Comparison of ENCODE assay signal across 18 mouse cellular contexts in genomic region chr9:63328958-63329685, GRCm38 (mm10). TPM values are rescaled to one million over a fixed set of nuclear protein-coding genes. Genes with fewer than 3 reads are reported as not detected.
DNase-seq lines count a peak whose midpoint lies in the region; ATAC-seq lines count a peak whose summit lies in the region.
"Had no signal": no experiment of that assay in that cellular context is flagged by ENCODE, and none has a peak within 500 bp of the region (broad histone marks: within the 10 kb centered on the region; RNA-seq: fewer than 3 reads in every experiment).

No protein-coding gene starts in this region.

- WGBS in forebrain, embryonic 12.5 days, result 52% methylated on average over 15 of the region's 15 CpGs
- 40% methylated on average over 15 of the region's 15 CpGs for WGBS in forebrain, embryonic 16.5 days
- 57% methylated on average over 15 of the region's 15 CpGs for WGBS in hindbrain, embryonic 10.5 days
- 64% methylated on average over 15 of the region's 15 CpGs for WGBS in hindbrain, embryonic 12.5 days

- H3K36me3 ChIP-seq in forebrain, embryonic 12.5 days (replicated peaks), result peaks cover 13% of the 10 kb centered on the region
- H3K36me3 ChIP-seq in forebrain, embryonic 16.5 days (ENCODE audit: control insufficient read depth, insufficient read depth), result peaks cover 9% of the 10 kb centered on the region; the same call in 1 of the 2 replicates
- H3K36me3 ChIP-seq in hindbrain, embryonic 10.5 days, result peaks cover 48% of the 10 kb centered on the region
- peaks cover 17% of the 10 kb centered on the region; the same call in 1 of the 2 replicates for H3K36me3 ChIP-seq in hindbrain, embryonic 12.5 days

- H3K9ac ChIP-seq in forebrain, embryonic 12.5 days, result no peak overlapping the region
- H3K9ac ChIP-seq in forebrain, embryonic 16.5 days (replicated peaks; ENCODE audit: low read depth, low read length), result no peak overlapping the region
- no peak overlapping the region for H3K9ac ChIP-seq in hindbrain, embryonic 12.5 days
- H3K9ac ChIP-seq: embryonic facial prominence, embryonic 13.5 days had no signal

- no peak overlapping the region for H3K4me2 ChIP-seq in forebrain, embryonic 12.5 days
- no peak overlapping the region for H3K4me2 ChIP-seq in forebrain, embryonic 16.5 days (ENCODE audit: low read length)
- no peak overlapping the region for H3K4me2 ChIP-seq in hindbrain, embryonic 12.5 days (replicated peaks)
- H3K4me2 ChIP-seq: embryonic facial prominence, embryonic 13.5 days had no signal

- H3K4me3 ChIP-seq in forebrain, embryonic 12.5 days (replicated peaks), result no peak overlapping the region
- no peak overlapping the region for H3K4me3 ChIP-seq in forebrain, embryonic 16.5 days (replicated peaks; ENCODE audit: low read length)
- no peak overlapping the region for H3K4me3 ChIP-seq in hindbrain, embryonic 10.5 days
- no peak overlapping the region for H3K4me3 ChIP-seq in hindbrain, embryonic 12.5 days
- H3K4me3 ChIP-seq: embryonic facial prominence, embryonic 13.5 days; gastrocnemius, adult 2 months; heart, embryonic 10.5 days had no signal

- peaks cover 10% of the 10 kb centered on the region for H3K4me1 ChIP-seq in forebrain, embryonic 12.5 days
- H3K4me1 ChIP-seq in forebrain, embryonic 16.5 days (replicated peaks; ENCODE audit: control insufficient read depth, insufficient read depth, low read length), result no peaks in the 10 kb centered on the region
- peaks cover 17% of the 10 kb centered on the region; the same call in 1 of the 2 replicates for H3K4me1 ChIP-seq in hindbrain, embryonic 10.5 days (replicated peaks)
- H3K4me1 ChIP-seq in hindbrain, embryonic 12.5 days, result peaks cover 4% of the 10 kb centered on the region; the same call in 1 of the 2 replicates
- H3K4me1 ChIP-seq: embryonic facial prominence, embryonic 13.5 days had no signal

- H3K9me3 ChIP-seq in forebrain, embryonic 12.5 days, result no peaks in the 10 kb centered on the region
- H3K9me3 ChIP-seq in forebrain, embryonic 16.5 days (ENCODE audit: control insufficient read depth, low read length), result no peaks in the 10 kb centered on the region
- H3K9me3 ChIP-seq in hindbrain, embryonic 10.5 days, result no peaks in the 10 kb centered on the region
- H3K9me3 ChIP-seq in hindbrain, embryonic 12.5 days (replicated peaks), result no peaks in the 10 kb centered on the region
- H3K9me3 ChIP-seq: embryonic facial prominence, embryonic 13.5 days; heart, embryonic 10.5 days had no signal

- DNase-seq in hindbrain, embryonic 10.5 days (ENCODE audit: low spot score), result no peak
- DNase-seq in adrenal gland, postnatal 10 days, result peak; percentile 27
- peak; percentile 59 for DNase-seq in adrenal gland, postnatal 14 days
- no peak for DNase-seq in layer of hippocampus, postnatal 14 days (ENCODE audit: low spot score in 2 of 2)
- DNase-seq: cerebellum, adult 18-20 months; cerebellum, adult 9-11 months; cerebellum, postnatal 36 days; gastrocnemius, adult 2 months; gastrocnemius, postnatal 25 days; kidney, adult 9 months had no signal

- H3K27ac ChIP-seq in forebrain, embryonic 12.5 days, result no peak overlapping the region
- no peak overlapping the region for H3K27ac ChIP-seq in forebrain, embryonic 16.5 days (ENCODE audit: low read length)
- peak overlapping the region; percentile 23; the same call in 1 of the 2 replicates for H3K27ac ChIP-seq in hindbrain, embryonic 10.5 days
- H3K27ac ChIP-seq in hindbrain, embryonic 12.5 days, result no peak overlapping the region
- H3K27ac ChIP-seq: embryonic facial prominence, embryonic 13.5 days; gastrocnemius, adult 2 months; heart, embryonic 10.5 days had no signal

- 0 out of 2 replicates have a peak, but pooled peaks have one; percentile 33 for ATAC-seq in forebrain, embryonic 12.5 days (ENCODE audit: low FRiP score)
- ATAC-seq in forebrain, embryonic 16.5 days, result no peak
- no peak for ATAC-seq in hindbrain, embryonic 12.5 days (ENCODE audit: low FRiP score)
- ATAC-seq: hindbrain, embryonic 16.5 days; inflammation-experienced regulatory T-cells, adult 6 months; intestine, postnatal 0 days had no signal

- H3K27me3 ChIP-seq in forebrain, embryonic 12.5 days, result no peaks in the 10 kb centered on the region
- H3K27me3 ChIP-seq in forebrain, embryonic 16.5 days (replicated peaks; ENCODE audit: control insufficient read depth, insufficient read depth, low read length), result no peaks in the 10 kb centered on the region
- no peaks in the 10 kb centered on the region for H3K27me3 ChIP-seq in hindbrain, embryonic 10.5 days (ENCODE audit: insufficient read depth, poor library complexity, severe bottlenecking)
- H3K27me3 ChIP-seq in hindbrain, embryonic 12.5 days, result no peaks in the 10 kb centered on the region
- H3K27me3 ChIP-seq: embryonic facial prominence, embryonic 13.5 days had no signal

RNA-seq across cellular contexts. Expression of gene Map2k5, which starts 48.6 kb away (rescaled TPM):
- polyA plus RNA-seq in forebrain, embryonic 12.5 days (2016; fragmentation: Nextera tagmentation; extraction: Ambion mirVana), result 37.4 TPM in 2 replicates
- polyA plus RNA-seq in forebrain, embryonic 16.5 days (2015; fragmentation: Nextera tagmentation; extraction: Ambion mirVana), result 39.9 and 45.6 TPM in 2 replicates
- polyA plus RNA-seq in hindbrain, embryonic 10.5 days (2016; fragmentation: Nextera tagmentation; extraction: Ambion mirVana), result 30.6 and 39.3 TPM in 2 replicates
- 42.0 and 43.0 TPM in 2 replicates for polyA plus RNA-seq in hindbrain, embryonic 12.5 days (2016; fragmentation: Nextera tagmentation; extraction: Ambion mirVana)
- 10 to 100 TPM; 27.0 to 35.4 TPM for total RNA-seq in adrenal gland, postnatal 10 days (2021)
- 30.4 and 33.9 TPM in 2 replicates for total RNA-seq in adrenal gland, postnatal 14 days (2021)
- 10 to 100 TPM; 35.3 to 36.2 TPM for total RNA-seq in layer of hippocampus, postnatal 14 days (2021)

Comparison
In these comparisons a context has a peak if more than half of its experiments do, and no peak if none do; other contexts are left out.
1. DNase-seq: peak in adrenal gland, postnatal 10 days (single experiment) and adrenal gland, postnatal 14 days (single experiment); none in hindbrain, embryonic 10.5 days (single experiment) and layer of hippocampus, postnatal 14 days (0 of 2).